Mouse (Mus musculus): ENCODE measurements around the gene Lrig1.
"Not testable (repeated sequence)": the region's sequence is repeated elsewhere in the genome, so short reads cannot be mapped to it uniquely, and the experiment has no call there.

Lrig1 gene

DNA sequence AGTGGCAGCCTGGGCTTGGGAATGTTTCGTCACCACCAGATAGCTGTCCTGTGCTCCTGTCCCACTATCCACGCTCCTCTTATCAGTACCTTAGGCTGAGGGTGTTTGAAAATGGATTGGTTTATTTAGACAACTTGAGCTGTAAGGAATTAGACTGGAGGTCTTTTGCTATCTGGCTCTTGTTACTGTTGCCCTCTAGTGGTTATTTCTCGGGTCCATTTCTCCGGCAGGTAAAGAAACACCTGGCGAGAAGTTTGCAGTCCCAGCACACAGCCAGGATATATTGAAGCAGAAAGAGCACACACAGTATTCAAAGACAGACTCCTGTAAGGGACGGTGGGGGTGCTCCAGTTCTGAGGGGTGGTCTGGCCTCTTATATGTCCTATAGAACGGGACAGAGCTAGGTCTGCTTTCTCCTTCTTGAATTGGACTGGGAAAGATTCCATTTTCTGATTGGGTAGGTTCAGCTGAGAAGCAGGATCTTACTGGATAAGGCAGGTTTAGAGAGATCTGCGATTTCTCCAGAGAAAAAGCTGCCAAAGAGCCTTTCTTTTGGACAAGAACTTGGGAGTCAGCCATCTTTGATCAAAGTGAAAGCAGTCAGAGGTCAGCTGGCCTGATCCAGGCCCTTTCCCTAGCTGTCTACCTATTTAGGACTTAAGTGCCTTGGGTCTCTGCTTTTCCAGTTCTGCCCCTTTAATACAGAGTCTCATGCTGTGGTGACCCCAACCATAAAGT, 136.6 kb downstream of the Lrig1 start:
- DNase-seq, result no peak

GRCm38 (mm10) chr6:94561346-94561745, 138.6 kb downstream of the Lrig1 start:
- no peak for DNase-seq

GRCm38 (mm10) chr6:94560896-94561295, 139.1 kb downstream of the Lrig1 start:
- no peak for DNase-seq

DNA sequence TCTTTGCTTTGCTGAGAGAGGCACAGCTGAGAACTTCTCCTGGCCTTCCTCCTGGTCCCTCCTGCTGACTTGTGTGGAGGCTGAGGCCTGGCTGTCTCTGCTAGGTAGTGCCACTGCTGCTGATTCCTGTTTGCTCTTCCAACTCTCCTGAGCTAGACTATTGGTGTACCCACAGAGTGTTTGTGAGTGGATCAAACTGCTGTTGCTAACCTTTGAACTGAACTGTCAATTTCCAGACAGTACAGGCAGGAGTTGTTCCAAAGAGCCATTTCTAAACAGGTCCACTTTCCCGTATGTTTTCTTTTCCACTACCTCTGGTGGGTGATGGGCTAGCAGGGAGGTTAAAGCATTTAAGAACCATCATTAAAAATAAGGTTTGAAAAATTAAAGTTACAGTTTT, 141.4 kb downstream of the Lrig1 start:
- not testable (repeated sequence) for DNase-seq

Measured in kidney, postnatal 25 days (tissue).